In genomic region chr16:56495266-56495665, GRCm38 (mm10) we compare ENCODE assay signal across 24 mouse cellular contexts. TPM values are rescaled to one million over a fixed set of nuclear protein-coding genes. Genes with fewer than 3 reads are reported as not detected.
A peak's percentile ranks its signal among the peaks of the same experiment; 100 is the strongest.
DNase-seq lines count a peak whose midpoint lies in the region; ATAC-seq lines count a peak whose summit lies in the region.
"Had no signal": no experiment of that assay in that cellular context is flagged by ENCODE, and none has a peak within 500 bp of the region (broad histone marks: within the 10 kb centered on the region; RNA-seq: fewer than 3 reads in every experiment).

No protein-coding gene starts in this region.

- no peak overlapping the region for H3K4me3 ChIP-seq in heart, embryonic 12.5 days
- H3K4me3 ChIP-seq in lung, embryonic 15.5 days: no peak overlapping the region
- H3K4me3 ChIP-seq: erythroblast, embryonic 14.5 days; heart, embryonic 13.5 days; hindbrain, embryonic 12.5 days; intestine, embryonic 15.5 days; stomach, embryonic 15.5 days had no signal

- DNase-seq in heart, postnatal 36 days: no peak
- no peak for DNase-seq in lung, adult 18-20 months
- peak; percentile 24 for DNase-seq in lung, postnatal 10 days
- DNase-seq in cerebellum, adult 18-20 months: no peak
- DNase-seq: adrenal gland, postnatal 14 days; cerebellum, adult 11-12 months; cerebellum, postnatal 14 days; kidney, adult 8-10 months; kidney, postnatal 10 days; layer of hippocampus, postnatal 36 days; left cerebral cortex, postnatal 4 days; midbrain, embryonic 14.5 days had no signal

- no peaks in the 10 kb centered on the region for H3K9me3 ChIP-seq in heart, embryonic 12.5 days (replicated peaks)
- H3K9me3 ChIP-seq in lung, embryonic 15.5 days: no peaks in the 10 kb centered on the region
- H3K9me3 ChIP-seq: heart, embryonic 13.5 days; hindbrain, embryonic 12.5 days; intestine, embryonic 15.5 days; stomach, embryonic 15.5 days had no signal

- intact Hi-C loops in heart, postnatal 36 days (cut with DNase I): no loop called here

- no peak overlapping the region for H3K4me2 ChIP-seq in heart, embryonic 12.5 days
- no peak overlapping the region for H3K4me2 ChIP-seq in lung, embryonic 15.5 days
- H3K4me2 ChIP-seq: heart, embryonic 13.5 days; hindbrain, embryonic 12.5 days; intestine, embryonic 15.5 days; stomach, embryonic 15.5 days had no signal

- H3K4me1 ChIP-seq in heart, embryonic 12.5 days (replicated peaks): no peaks in the 10 kb centered on the region
- 0 out of 2 replicates have a peak, but pooled peaks cover 2% of the 10 kb centered on the region for H3K4me1 ChIP-seq in lung, embryonic 15.5 days
- H3K4me1 ChIP-seq: heart, embryonic 13.5 days; hindbrain, embryonic 12.5 days; intestine, embryonic 15.5 days; stomach, embryonic 15.5 days had no signal

- no peak overlapping the region for H3K9ac ChIP-seq in heart, embryonic 12.5 days
- H3K9ac ChIP-seq in lung, embryonic 15.5 days: no peak overlapping the region
- H3K9ac ChIP-seq: heart, embryonic 13.5 days; hindbrain, embryonic 12.5 days; intestine, embryonic 15.5 days; liver, embryonic 14.5 days; stomach, embryonic 15.5 days had no signal

- no peaks in the 10 kb centered on the region for H3K36me3 ChIP-seq in heart, embryonic 12.5 days
- H3K36me3 ChIP-seq in lung, embryonic 15.5 days: no peaks in the 10 kb centered on the region
- H3K36me3 ChIP-seq: heart, embryonic 13.5 days; hindbrain, embryonic 12.5 days; intestine, embryonic 15.5 days; stomach, embryonic 15.5 days had no signal

- peak overlapping the region; percentile 51; the same call in 1 of the 2 replicates for H3K27ac ChIP-seq in heart, embryonic 12.5 days (ENCODE audit: poor library complexity, severe bottlenecking)
- H3K27ac ChIP-seq in lung, embryonic 15.5 days: peak overlapping the region; percentile 25; the same call in 1 of the 2 replicates
- H3K27ac ChIP-seq: heart, embryonic 13.5 days; hindbrain, embryonic 12.5 days; hindbrain, postnatal 0 days; intestine, embryonic 15.5 days; liver, embryonic 14.5 days; stomach, embryonic 15.5 days had no signal

- peak; percentile 48; the same call in 1 of the 2 replicates for ATAC-seq in heart, embryonic 12.5 days (ENCODE audit: insufficient number of reproducible peaks, low FRiP score)
- ATAC-seq in lung, embryonic 15.5 days (ENCODE audit: borderline replicate concordance, extremely low read depth, low FRiP score, low TSS enrichment): no peak; the same call in 1 of the 2 replicates
- ATAC-seq in activated CD4-positive, CD25-positive, alpha-beta regulatory T cell, adult 4 months: no peak
- ATAC-seq: CD4-positive, CD25-positive, alpha-beta regulatory T cell, adult 4 months; forebrain, embryonic 16.5 days; hindbrain, postnatal 0 days; intestine, embryonic 15.5 days had no signal

- H3K27me3 ChIP-seq in heart, embryonic 12.5 days (replicated peaks): no peaks in the 10 kb centered on the region
- no peaks in the 10 kb centered on the region for H3K27me3 ChIP-seq in lung, embryonic 15.5 days
- H3K27me3 ChIP-seq: heart, embryonic 13.5 days; hindbrain, embryonic 12.5 days; intestine, embryonic 15.5 days; stomach, embryonic 15.5 days had no signal

- WGBS in heart, embryonic 12.5 days: 53% methylated on average over 4 of the region's 4 CpGs
- WGBS in lung, embryonic 15.5 days: 35% methylated on average over 4 of the region's 4 CpGs

RNA-seq across cellular contexts. Expression of gene Abi3bp, which starts 17.6 kb away (rescaled TPM):
- polyA plus RNA-seq in heart, embryonic 12.5 days (2016; fragmentation: Nextera tagmentation; extraction: Ambion mirVana): 0.45 and 0.59 TPM in 2 replicates
- 1 to 10 TPM; 7.5 to 7.7 TPM for total RNA-seq in heart, postnatal 36 days (2021)
- polyA plus RNA-seq in lung, embryonic 15.5 days (2015; fragmentation: Nextera tagmentation; extraction: Ambion mirVana): 18.4 and 18.6 TPM in 2 replicates
- polyA plus RNA-seq in activated CD4-positive, CD25-positive, alpha-beta regulatory T cell, adult 4 months (2017; shearing (Covaris generic)): under 1 TPM; 0.12 to 0.18 TPM
- polyA plus RNA-seq: erythroblast, embryonic 14.5 days had no signal

Comparison
In these comparisons a context has a peak if more than half of its experiments do, and no peak if none do; other contexts are left out.
1. RNA of gene Abi3bp, which starts 17.6 kb away (polyA plus RNA-seq): 18.4 to 18.6 TPM in lung, embryonic 15.5 days; 0.45 to 0.59 TPM in heart, embryonic 12.5 days and 0.12 to 0.18 TPM in activated CD4-positive, CD25-positive, alpha-beta regulatory T cell, adult 4 months; every median in the first group is over 10 times any median in the second.